Mouse (Mus musculus) ovary, postnatal 36 days (tissue): ENCODE data around the gene Ttc16.

Experiments used
- DNase-seq: peaks from one replicate; pipeline ENCODE4 v3.0.0; 2022; ENCODE audit warnings: low spot score, mixed read lengths

The Ttc16 gene

GRCm38 (mm10) chr2:32744272-32744982 lies 31.0 kb downstream of the Ttc16 start:
- DNase-seq: no peak

- DNase-seq: no peak
Measured at GRCm38 (mm10) chr2:32742173-32742531, 33.3 kb downstream of the Ttc16 start.

GRCm38 (mm10) chr2:32741273-32742172 lies 33.9 kb downstream of the Ttc16 start:
- DNase-seq: peak; percentile 48

GRCm38 (mm10) chr2:32740916-32741272 lies 34.5 kb downstream of the Ttc16 start, which contains the start of gene 6330409D20Rik:
6330409D20Rik (minus strand) TSS chr2:32741016.
- no peak for DNase-seq

GRCm38 (mm10) chr2:32739311-32739710 lies 36.1 kb downstream of the Ttc16 start:
- no peak for DNase-seq

- no peak for DNase-seq
Measured at GRCm38 (mm10) chr2:32737008-32737407, 38.4 kb downstream of the Ttc16 start.

- DNase-seq: no peak
Measured at GRCm38 (mm10) chr2:32736306-32736829, 39.1 kb downstream of the Ttc16 start.

GRCm38 (mm10) chr2:32734933-32735332 lies 40.5 kb downstream of the Ttc16 start:
- no peak for DNase-seq

GRCm38 (mm10) chr2:32734480-32734879 lies 41.0 kb downstream of the Ttc16 start:
- no peak for DNase-seq

- DNase-seq: no peak
Measured at GRCm38 (mm10) chr2:32732695-32733094, 42.7 kb downstream of the Ttc16 start.

GRCm38 (mm10) chr2:32731911-32732310 lies 43.5 kb downstream of the Ttc16 start:
- DNase-seq: no peak

- DNase-seq: no peak
Measured at GRCm38 (mm10) chr2:32730854-32731253, 44.6 kb downstream of the Ttc16 start.

GRCm38 (mm10) chr2:32729547-32729946 lies 45.9 kb downstream of the Ttc16 start:
- DNase-seq: no peak

- DNase-seq: no peak
Measured at GRCm38 (mm10) chr2:32728463-32728862, 47.0 kb downstream of the Ttc16 start.

- DNase-seq: peak; percentile 87
Measured at GRCm38 (mm10) chr2:32727435-32727834, 48.0 kb downstream of the Ttc16 start.

- DNase-seq: no peak
Measured at GRCm38 (mm10) chr2:32724832-32725790, 50.3 kb downstream of the Ttc16 start.

- DNase-seq: no peak
Measured at GRCm38 (mm10) chr2:32724149-32724548, 51.3 kb downstream of the Ttc16 start.

GRCm38 (mm10) chr2:32722581-32722980 lies 52.9 kb downstream of the Ttc16 start:
- DNase-seq: no peak

GRCm38 (mm10) chr2:32722046-32722445 lies 53.4 kb downstream of the Ttc16 start:
- DNase-seq: no peak

GRCm38 (mm10) chr2:32720681-32721229 lies 54.7 kb downstream of the Ttc16 start, which contains the start of gene Sh2d3c:
Sh2d3c (plus strand) TSS chr2:32721055.
- DNase-seq: no peak

- DNase-seq: no peak
Measured at GRCm38 (mm10) chr2:32720053-32720452, 55.4 kb downstream of the Ttc16 start.
